Comparison of ENCODE assay signal across 9 mouse cellular contexts in the genomic region with DNA sequence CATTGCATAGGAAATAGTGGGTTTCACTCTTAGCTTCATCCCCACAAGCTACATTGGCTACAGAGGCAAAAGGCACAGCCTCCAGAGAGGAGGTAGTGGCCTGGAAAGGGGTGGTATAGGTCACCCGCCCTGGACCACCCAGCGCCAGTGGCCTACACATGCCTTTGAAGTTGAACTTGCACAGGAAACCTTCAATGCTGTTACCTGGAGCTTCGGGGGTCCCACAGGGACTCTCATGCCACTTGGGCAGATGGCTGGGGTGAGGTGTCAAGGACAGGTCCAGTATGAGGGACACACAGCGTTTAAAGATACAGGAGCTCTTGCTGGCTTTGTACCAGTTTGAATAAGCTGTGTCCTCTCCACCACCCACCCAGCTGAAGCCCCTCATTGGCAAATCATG. TPM values are rescaled to one million over a fixed set of nuclear protein-coding genes. Genes with fewer than 3 reads are reported as not detected.
DNase-seq lines count a peak whose midpoint lies in the region; ATAC-seq and TF ChIP-seq lines count a peak whose summit lies in the region.
"Had no signal": no experiment of that assay in that cellular context is flagged by ENCODE, and none has a peak within 500 bp of the region (broad histone marks: within the 10 kb centered on the region; RNA-seq: fewer than 3 reads in every experiment).

No protein-coding gene starts in this region.

- no peak for TF ChIP-seq POLR2A in liver, adult 2 months (IDR thresholded peaks at IDR 0.05; ENCODE audit: extremely low read depth, insufficient read depth, low read length)

- no peaks in the 10 kb centered on the region for H3K36me3 ChIP-seq in liver, adult 2 months (ENCODE audit: control insufficient read depth, insufficient read depth, low read length)
- H3K36me3 ChIP-seq in embryonic facial prominence, embryonic 14.5 days (ENCODE audit: control insufficient read depth, insufficient read depth, low read length): no peaks in the 10 kb centered on the region
- no peaks in the 10 kb centered on the region for H3K36me3 ChIP-seq in hindbrain, embryonic 16.5 days (ENCODE audit: control insufficient read depth, insufficient read depth, low read length)
- H3K36me3 ChIP-seq in neural tube, embryonic 14.5 days (ENCODE audit: control insufficient read depth, insufficient read depth, low read length): no peaks in the 10 kb centered on the region

- no peaks in the 10 kb centered on the region for H3K79me2 ChIP-seq in liver, adult 2 months (ENCODE audit: control insufficient read depth, insufficient read depth, low read length)

- no peak for ATAC-seq in embryonic facial prominence, embryonic 14.5 days (ENCODE audit: low read depth)
- no peak for ATAC-seq in hindbrain, embryonic 16.5 days
- no peak for ATAC-seq in neural tube, embryonic 14.5 days (ENCODE audit: low read depth)
- ATAC-seq in erythroblast, adult 5-6 weeks (replicated peaks; ENCODE audit: low FRiP score, poor library complexity, severe bottlenecking): no peak

- H3K9me3 ChIP-seq in embryonic facial prominence, embryonic 14.5 days (ENCODE audit: control insufficient read depth, low read length): no peaks in the 10 kb centered on the region
- no peaks in the 10 kb centered on the region for H3K9me3 ChIP-seq in hindbrain, embryonic 16.5 days (ENCODE audit: control insufficient read depth, low read length)
- no peaks in the 10 kb centered on the region for H3K9me3 ChIP-seq in neural tube, embryonic 14.5 days (ENCODE audit: control insufficient read depth, low read length)

- no peak for TF ChIP-seq CTCF in liver, adult 2 months (IDR thresholded peaks at IDR 0.05; ENCODE audit: low read depth, low read length)

- no peak for DNase-seq in liver, adult 2 months (ENCODE audit: extremely low read depth, low read depth, low spot score)
- DNase-seq in liver: no peak
- no peak for DNase-seq in embryonic facial prominence, embryonic 14.5 days (ENCODE audit: low spot score)
- no peak for DNase-seq in urinary bladder, postnatal 10 days (ENCODE audit: low spot score)
- DNase-seq: cerebellum, adult 11 months had no signal

- H3K27me3 ChIP-seq in liver, adult 2 months (ENCODE audit: control insufficient read depth, insufficient read depth, low read length): no peaks in the 10 kb centered on the region
- no peaks in the 10 kb centered on the region for H3K27me3 ChIP-seq in embryonic facial prominence, embryonic 14.5 days (replicated peaks; ENCODE audit: control insufficient read depth, insufficient read depth, low read length)
- H3K27me3 ChIP-seq in hindbrain, embryonic 16.5 days (replicated peaks; ENCODE audit: control insufficient read depth, insufficient read depth, low read length): no peaks in the 10 kb centered on the region
- no peaks in the 10 kb centered on the region for H3K27me3 ChIP-seq in neural tube, embryonic 14.5 days (ENCODE audit: control insufficient read depth, insufficient read depth, low read length)

- H3K4me1 ChIP-seq in liver, adult 2 months (ENCODE audit: control insufficient read depth, insufficient read depth, low read length): no peaks in the 10 kb centered on the region
- no peaks in the 10 kb centered on the region for H3K4me1 ChIP-seq in embryonic facial prominence, embryonic 14.5 days (ENCODE audit: control insufficient read depth, insufficient read depth, low read length)
- no peaks in the 10 kb centered on the region; the same call in 1 of the 2 replicates for H3K4me1 ChIP-seq in hindbrain, embryonic 16.5 days (ENCODE audit: control insufficient read depth, insufficient read depth, low read depth, low read length)
- H3K4me1 ChIP-seq in neural tube, embryonic 14.5 days (ENCODE audit: control insufficient read depth, insufficient read depth, low read length): no peaks in the 10 kb centered on the region

- peak overlapping the region; percentile 65 for H3K4me3 ChIP-seq in liver, adult 2 months (ENCODE audit: insufficient read depth, low read depth, low read length)
- peak overlapping the region; percentile 10; the same call in 1 of the 2 replicates for H3K4me3 ChIP-seq in embryonic facial prominence, embryonic 14.5 days (ENCODE audit: low read depth, low read length)
- peak overlapping the region; percentile 11 for H3K4me3 ChIP-seq in hindbrain, embryonic 16.5 days (ENCODE audit: low read length)
- H3K4me3 ChIP-seq in neural tube, embryonic 14.5 days (ENCODE audit: low read depth, low read length): no peak overlapping the region; the same call in 1 of the 2 replicates

- H3K9ac ChIP-seq in liver, adult 2 months (ENCODE audit: low read depth, low read length): peak overlapping the region; percentile 33
- no peak overlapping the region for H3K9ac ChIP-seq in embryonic facial prominence, embryonic 14.5 days (ENCODE audit: low read depth, low read length)
- H3K9ac ChIP-seq in hindbrain, embryonic 16.5 days (ENCODE audit: low read depth, low read length): peak overlapping the region; percentile 17; the same call in 1 of the 2 replicates
- no peak overlapping the region for H3K9ac ChIP-seq in neural tube, embryonic 14.5 days (replicated peaks; ENCODE audit: low read depth, low read length)

- WGBS in liver, adult 2 months: 79% methylated on average over 4 of the region's 4 CpGs
- WGBS in embryonic facial prominence, embryonic 14.5 days: 89% methylated on average over 4 of the region's 4 CpGs
- WGBS in hindbrain, embryonic 16.5 days: 92% methylated on average over 4 of the region's 4 CpGs
- WGBS in neural tube, embryonic 14.5 days: 93% methylated on average over 4 of the region's 4 CpGs

- H3K4me2 ChIP-seq in embryonic facial prominence, embryonic 14.5 days (ENCODE audit: low read depth, low read length): no peak overlapping the region
- H3K4me2 ChIP-seq in hindbrain, embryonic 16.5 days (ENCODE audit: low read length): no peak overlapping the region
- no peak overlapping the region for H3K4me2 ChIP-seq in neural tube, embryonic 14.5 days (ENCODE audit: low read depth, low read length)

- H3K27ac ChIP-seq in liver, adult 2 months (replicated peaks; ENCODE audit: insufficient read depth, low read depth, low read length): peak overlapping the region; percentile 49
- H3K27ac ChIP-seq in embryonic facial prominence, embryonic 14.5 days (replicated peaks; ENCODE audit: low read depth, low read length): peak overlapping the region; percentile 22; the same call in 1 of the 2 replicates
- H3K27ac ChIP-seq in hindbrain, embryonic 16.5 days (ENCODE audit: low read depth, low read length): no peak overlapping the region; the same call in 1 of the 2 replicates
- H3K27ac ChIP-seq in neural tube, embryonic 14.5 days (ENCODE audit: low read depth, low read length): 0 out of 2 replicates have a peak overlapping the region, but pooled peaks have one; percentile 2

RNA-seq across cellular contexts. Expression of a gene that starts 0.7 kb away (rescaled TPM):
- 3.0 and 4.0 TPM in 2 replicates for total RNA-seq in liver, adult 2 months (2014; rRNA removed)
- polyA plus RNA-seq in liver, adult 2 months (2012; rRNA removed): 1.1 TPM in 2 replicates
- polyA plus RNA-seq in embryonic facial prominence, embryonic 14.5 days (2014; fragmentation: Nextera tagmentation; extraction: Ambion mirVana): 14.0 and 14.6 TPM in 2 replicates
- 7.0 and 8.9 TPM in 2 replicates for polyA plus RNA-seq in hindbrain, embryonic 16.5 days (2015; fragmentation: Nextera tagmentation; extraction: Ambion mirVana)
- polyA plus RNA-seq in neural tube, embryonic 14.5 days (2014; fragmentation: Nextera tagmentation; extraction: Ambion mirVana): 5.4 and 8.9 TPM in 2 replicates
- 8.8 and 14.2 TPM in 2 replicates for total RNA-seq in erythroblast, adult 5-6 weeks (2015; ENCODE audit: low replicate concordance)
- total RNA-seq in erythroblast, adult 5-6 weeks (2017; ENCODE audit: low replicate concordance): 9.1 and 9.4 TPM in 2 replicates

RNA-seq across cellular contexts. Expression of a gene that starts 34.7 kb away (rescaled TPM):
- total RNA-seq in liver, adult 2 months (2014; rRNA removed): 2.3 TPM in 2 replicates
- 2.0 and 2.2 TPM in 2 replicates for polyA plus RNA-seq in liver, adult 2 months (2012; rRNA removed)
- polyA plus RNA-seq in embryonic facial prominence, embryonic 14.5 days (2014; fragmentation: Nextera tagmentation; extraction: Ambion mirVana): 29.7 and 31.4 TPM in 2 replicates
- 11.6 and 15.8 TPM in 2 replicates for polyA plus RNA-seq in hindbrain, embryonic 16.5 days (2015; fragmentation: Nextera tagmentation; extraction: Ambion mirVana)
- 1.3 and 9.1 TPM in 2 replicates for polyA plus RNA-seq in neural tube, embryonic 14.5 days (2014; fragmentation: Nextera tagmentation; extraction: Ambion mirVana)
- 2.3 and 3.1 TPM in 2 replicates for total RNA-seq in erythroblast, adult 5-6 weeks (2015; ENCODE audit: low replicate concordance)
- total RNA-seq in erythroblast, adult 5-6 weeks (2017; ENCODE audit: low replicate concordance): 2.9 and 4.7 TPM in 2 replicates

RNA-seq across cellular contexts. Expression of a gene that starts 47.6 kb away (rescaled TPM):
- not detected in 2 replicates for total RNA-seq in liver, adult 2 months (2014; rRNA removed)
- polyA plus RNA-seq in liver, adult 2 months (2012; rRNA removed): not detected in 2 replicates
- polyA plus RNA-seq in embryonic facial prominence, embryonic 14.5 days (2014; fragmentation: Nextera tagmentation; extraction: Ambion mirVana): 4.1 and 4.9 TPM in 2 replicates
- polyA plus RNA-seq in hindbrain, embryonic 16.5 days (2015; fragmentation: Nextera tagmentation; extraction: Ambion mirVana): 3.3 and 4.2 TPM in 2 replicates
- polyA plus RNA-seq in neural tube, embryonic 14.5 days (2014; fragmentation: Nextera tagmentation; extraction: Ambion mirVana): 3.1 and 3.5 TPM in 2 replicates
- not detected in 2 replicates for total RNA-seq in erythroblast, adult 5-6 weeks (2015; ENCODE audit: low replicate concordance)
- total RNA-seq in erythroblast, adult 5-6 weeks (2017; ENCODE audit: low replicate concordance): 0.77 TPM in 1 of 2 replicates, not detected in the other
- total RNA-seq: hematopoietic stem cell, adult 5-6 weeks had no signal

Comparison
In these comparisons a context has a peak if more than half of its experiments do, and no peak if none do; other contexts are left out.
1. H3K9ac ChIP-seq: peak in liver, adult 2 months (single experiment) and hindbrain, embryonic 16.5 days (single experiment); none in embryonic facial prominence, embryonic 14.5 days (single experiment) and neural tube, embryonic 14.5 days (single experiment).